Mouse (Mus musculus): ENCODE measurements at regions not wholly inside any gene's neighbourhood (a gene's known extent, or its start where the extent isn't known, plus 50 kb on each side); places are given as distances from the start of the nearest gene placed in this dataset.
A peak's percentile ranks its signal among the peaks of the same experiment; 100 is the strongest.

- DNase-seq: no peak
These were observed 230.6 kb upstream of the Chd6 start for GRCm38 (mm10) chr2:161339327-161340001.

DNA sequence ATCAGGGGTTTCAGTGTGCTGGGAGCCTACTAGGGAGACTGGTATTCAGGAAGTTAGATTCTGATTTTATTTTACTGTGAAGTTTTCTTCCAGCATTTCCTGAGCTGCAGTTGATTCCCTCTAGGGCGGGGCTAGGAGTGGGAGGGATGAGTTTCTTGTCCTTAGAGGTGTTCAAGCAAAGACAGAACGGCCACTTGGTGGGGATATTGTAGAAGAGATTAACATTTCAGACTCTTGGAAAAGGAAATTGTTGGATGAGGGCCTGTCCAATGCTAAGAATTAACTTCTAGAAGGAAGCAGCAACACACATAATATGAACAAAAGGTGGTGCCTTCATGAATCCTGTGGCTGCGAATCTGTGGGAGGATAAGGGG is 230.1 kb upstream of the Chd6 start:
- DNase-seq: no peak

DNA sequence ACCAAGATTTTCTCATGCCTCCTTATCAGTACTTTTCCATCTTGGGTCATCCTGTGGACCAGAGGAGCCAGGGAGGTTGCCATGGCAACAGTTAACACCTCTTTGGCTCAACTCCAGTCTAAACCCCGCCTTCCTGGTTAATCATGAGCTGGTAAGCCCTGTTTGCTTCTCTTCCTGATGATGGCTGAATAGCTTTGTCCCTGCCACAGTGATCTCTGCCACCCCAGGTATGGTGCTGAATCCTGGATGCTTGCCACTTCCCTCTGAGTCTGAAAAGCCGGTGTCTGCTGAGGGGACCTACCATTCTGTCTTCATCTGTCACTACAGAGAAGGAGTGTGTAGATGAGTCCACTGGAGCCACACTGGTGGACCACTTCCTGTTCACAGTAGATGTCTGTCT is 223.8 kb upstream of the Chd6 start:
- DNase-seq: no peak

DNA sequence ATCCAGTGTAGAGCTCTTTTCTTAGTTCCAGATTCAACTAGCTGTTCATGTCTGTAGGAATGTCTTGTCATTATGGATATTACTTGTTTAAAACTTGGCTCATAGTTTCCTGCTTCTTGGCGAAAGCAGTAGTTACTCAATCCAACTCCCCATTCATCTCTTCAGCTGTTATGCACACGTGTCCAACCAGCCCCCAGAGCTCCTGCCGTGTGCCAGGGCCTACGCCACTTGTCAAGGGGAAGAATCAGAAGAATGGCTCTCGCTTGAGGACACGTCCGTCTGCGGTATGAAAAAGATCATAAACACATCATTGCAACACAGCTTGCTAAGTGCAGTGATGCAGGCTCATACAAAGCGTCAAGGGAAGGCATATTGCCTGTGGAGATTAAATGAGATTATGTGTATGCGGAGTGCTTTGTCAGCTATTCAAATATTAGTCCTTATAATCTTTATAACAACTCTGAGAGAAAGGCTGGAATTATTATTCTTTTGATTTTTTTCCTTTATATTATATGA is 223.0 kb upstream of the Chd6 start:
- DNase-seq: no peak

- no peak for DNase-seq
These were observed 193.9 kb upstream of the Chd6 start for GRCm38 (mm10) chr2:161302796-161303195.

DNA sequence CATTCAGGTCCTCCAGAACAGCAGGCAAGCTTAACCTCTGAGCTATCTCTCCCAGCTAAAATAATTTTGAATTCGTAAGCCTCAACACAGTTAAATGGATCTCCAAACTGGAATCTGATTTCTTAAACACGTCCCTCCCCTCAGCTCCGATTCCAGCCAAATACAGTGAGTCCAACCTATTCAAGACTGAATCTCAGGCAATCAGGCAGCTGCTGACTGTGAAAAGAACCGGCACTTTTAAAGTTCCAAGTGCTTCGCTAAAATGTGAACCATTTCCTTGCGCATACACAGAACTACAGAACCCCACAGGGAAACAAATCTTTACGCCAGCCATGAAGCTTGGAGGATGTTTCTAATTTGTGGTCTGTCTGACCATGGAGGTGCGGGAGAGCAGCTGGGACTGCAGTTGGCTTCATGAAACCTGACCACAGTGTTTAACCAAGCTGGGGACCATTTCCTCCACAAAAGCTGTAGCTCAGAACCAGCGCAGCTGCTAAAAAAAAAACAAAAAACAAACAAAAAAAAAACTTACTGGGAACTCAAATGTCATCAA is 160.1 kb upstream of the Chd6 start:
- DNase-seq: no peak

DNA sequence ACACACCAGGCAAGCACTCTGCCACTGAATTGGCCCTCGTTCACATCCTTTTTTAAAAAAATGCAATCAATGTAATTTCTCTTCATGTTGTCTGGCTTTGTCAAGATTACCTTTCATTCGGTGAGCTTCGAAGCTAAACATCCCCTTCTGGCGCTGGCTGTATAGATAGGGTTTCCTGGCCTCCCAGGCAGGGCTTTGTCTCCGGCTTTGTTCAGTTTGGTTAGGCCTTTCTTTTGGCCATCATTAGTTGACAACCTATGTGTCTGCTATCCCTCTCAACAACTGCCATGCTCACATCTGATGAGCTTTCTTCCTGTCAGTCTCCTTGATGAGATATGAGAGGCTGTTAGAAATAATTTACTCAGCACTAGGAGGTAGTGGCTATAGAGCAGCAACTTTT is 157.6 kb upstream of the Chd6 start:
- DNase-seq: no peak

GRCm38 (mm10) chr2:161265211-161265610 is 156.3 kb upstream of the Chd6 start:
- DNase-seq: no peak

DNA sequence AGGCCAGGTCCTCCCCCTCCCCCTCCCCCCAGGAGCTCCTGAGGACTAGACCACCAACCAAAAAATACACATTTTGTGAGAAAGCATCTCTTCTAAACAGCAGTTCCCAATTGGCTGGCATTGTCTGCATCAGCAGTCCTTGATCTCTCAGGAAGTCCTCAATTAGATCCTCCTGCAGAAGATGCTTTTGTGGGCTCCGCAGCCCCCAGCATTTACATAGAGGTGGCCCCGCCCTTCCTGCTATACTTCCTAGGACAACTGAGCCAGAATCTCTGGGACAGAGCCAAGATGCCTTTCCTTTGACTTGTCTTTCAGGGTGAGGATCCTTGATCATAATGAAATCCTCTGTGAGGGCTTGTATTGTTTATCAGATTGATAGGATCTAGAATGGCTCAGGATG is 143.9 kb upstream of the Chd6 start:
- no peak for DNase-seq

DNA sequence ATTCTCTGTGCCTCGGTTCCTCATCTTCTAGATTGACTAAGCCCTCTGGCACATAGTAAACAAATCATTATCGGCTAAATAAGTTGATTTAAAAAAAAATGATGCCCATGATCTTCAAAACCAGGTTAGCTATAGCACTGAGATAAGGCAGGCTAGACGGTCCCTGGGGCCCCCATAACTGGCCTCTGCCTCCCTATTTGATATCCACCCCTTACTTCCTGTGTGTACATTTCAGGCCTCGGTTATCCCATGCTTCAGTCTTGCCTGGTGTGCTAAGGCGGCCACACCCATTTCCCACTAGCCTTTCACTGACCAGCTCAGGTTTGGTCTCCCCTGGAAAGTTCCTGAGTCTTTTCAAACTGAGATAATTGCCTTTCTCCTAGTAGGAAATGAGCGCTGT is 132.8 kb upstream of the Chd6 start:
- DNase-seq: no peak

- DNase-seq: no peak
These were observed 128.5 kb upstream of the Chd6 start for GRCm38 (mm10) chr2:161237280-161237819.

DNA sequence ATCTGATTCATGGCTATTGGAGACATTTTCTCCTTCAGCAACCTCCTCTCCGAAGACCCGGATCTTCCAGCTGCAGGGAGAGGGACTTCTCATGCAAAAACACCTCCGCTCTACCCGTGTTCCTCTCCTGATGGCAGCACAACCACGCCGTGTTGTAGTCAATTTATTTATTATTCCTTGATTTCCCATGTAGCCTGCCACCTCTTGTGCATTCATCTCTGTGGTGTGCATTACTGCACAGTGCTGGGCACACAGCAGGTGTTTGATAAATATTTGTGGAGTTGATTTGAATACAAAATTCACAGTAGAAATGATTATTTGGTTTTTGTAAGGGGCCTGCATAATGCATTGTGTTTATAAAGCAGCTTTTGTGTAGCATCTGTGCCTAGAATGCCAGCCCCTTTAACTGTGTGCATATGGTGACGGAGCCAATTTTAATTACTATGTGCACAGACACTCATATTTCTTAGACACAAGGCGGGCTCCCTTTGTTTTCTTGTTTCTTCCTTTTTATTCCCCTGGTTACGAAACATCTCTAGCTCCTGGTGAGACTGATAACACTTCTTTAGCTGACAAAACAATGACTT is 124.4 kb upstream of the Chd6 start:
- no peak for DNase-seq

DNA sequence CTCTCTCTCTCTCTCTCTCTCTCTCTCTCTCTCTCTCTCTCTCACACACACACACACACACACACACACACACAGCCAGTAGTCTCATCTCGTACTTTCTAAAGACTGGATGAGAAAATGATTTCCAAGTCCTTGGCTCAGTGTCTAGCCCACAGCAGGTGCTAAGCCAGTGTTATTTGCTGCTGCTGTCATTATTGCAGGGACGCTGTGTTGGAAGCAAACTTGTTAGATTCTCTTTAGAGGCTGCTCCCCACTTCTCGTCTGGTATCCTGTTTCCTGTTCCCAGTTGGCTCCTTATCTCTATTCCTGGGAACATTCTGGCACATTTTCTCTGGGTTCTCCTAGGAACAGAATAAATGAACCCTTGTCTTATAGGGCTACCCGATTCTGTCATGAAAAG is 122.5 kb upstream of the Chd6 start:
- no peak for DNase-seq

- no peak for DNase-seq
These were observed 106.9 kb upstream of the Chd6 start for GRCm38 (mm10) chr2:161215736-161216135.

DNA sequence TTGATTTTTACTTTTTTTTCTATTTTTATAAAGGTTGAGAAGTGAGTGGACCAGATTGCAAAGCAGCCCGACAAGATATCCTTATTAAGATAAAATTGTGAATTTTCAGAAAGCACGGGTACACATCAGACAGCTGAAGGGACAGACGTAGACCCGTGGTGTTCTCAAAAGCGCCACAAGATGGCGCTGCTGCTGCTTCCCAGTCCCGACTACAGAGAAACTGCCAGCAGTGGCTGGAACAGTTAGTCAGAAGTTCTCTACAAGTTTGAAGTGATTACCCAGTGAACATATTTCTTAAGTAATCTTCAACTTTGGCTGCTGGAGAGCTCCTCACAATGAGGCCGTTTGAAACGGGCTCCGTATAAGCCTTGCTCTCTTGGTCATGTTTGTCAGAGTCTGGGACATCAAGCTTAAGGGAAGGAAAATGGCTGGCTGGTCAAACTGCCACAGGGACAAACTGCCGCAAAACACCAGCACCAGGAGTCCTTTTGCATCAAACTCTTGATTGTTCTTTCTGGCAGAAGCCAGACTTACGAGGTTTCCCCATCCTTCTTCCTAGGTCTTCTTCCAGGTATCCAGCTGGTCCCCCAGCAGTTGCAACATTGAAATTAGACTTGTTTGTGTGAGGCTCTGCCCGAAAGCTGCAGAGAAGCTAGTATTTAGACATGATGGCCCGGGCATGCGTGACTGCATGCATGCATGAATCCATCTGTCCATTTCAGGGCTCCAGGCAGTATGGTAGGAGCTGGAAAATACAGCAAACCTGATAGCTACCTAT is 106.0 kb upstream of the Chd6 start:
- peak; percentile 53 for DNase-seq

- no peak for DNase-seq
These were observed 103.5 kb upstream of the Chd6 start for GRCm38 (mm10) chr2:161212322-161212882.

- no peak for DNase-seq
These were observed 88.0 kb upstream of the Chd6 start for GRCm38 (mm10) chr2:161196713-161197372.

GRCm38 (mm10) chr2:161187516-161187915 is 78.6 kb upstream of the Chd6 start:
- DNase-seq: no peak

DNA sequence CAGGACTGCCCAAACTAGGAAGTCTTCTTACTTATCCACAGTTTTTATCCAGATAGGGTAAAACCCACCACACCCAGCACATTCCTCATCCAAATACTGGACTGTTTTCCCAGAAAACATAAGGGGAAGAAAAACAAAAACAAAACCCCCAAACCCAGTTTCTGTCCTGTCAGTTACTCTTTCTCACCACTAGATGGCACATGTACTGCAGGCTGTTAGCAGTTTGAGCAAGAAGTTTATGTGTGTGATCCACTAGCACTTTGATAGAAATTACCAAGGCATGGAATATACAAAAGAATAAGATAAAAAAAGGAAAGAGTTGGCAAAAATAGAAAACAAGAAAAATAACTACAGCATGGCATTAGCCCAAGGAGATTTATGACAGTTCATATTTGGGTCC is 76.2 kb upstream of the Chd6 start:
- DNase-seq: no peak

DNA sequence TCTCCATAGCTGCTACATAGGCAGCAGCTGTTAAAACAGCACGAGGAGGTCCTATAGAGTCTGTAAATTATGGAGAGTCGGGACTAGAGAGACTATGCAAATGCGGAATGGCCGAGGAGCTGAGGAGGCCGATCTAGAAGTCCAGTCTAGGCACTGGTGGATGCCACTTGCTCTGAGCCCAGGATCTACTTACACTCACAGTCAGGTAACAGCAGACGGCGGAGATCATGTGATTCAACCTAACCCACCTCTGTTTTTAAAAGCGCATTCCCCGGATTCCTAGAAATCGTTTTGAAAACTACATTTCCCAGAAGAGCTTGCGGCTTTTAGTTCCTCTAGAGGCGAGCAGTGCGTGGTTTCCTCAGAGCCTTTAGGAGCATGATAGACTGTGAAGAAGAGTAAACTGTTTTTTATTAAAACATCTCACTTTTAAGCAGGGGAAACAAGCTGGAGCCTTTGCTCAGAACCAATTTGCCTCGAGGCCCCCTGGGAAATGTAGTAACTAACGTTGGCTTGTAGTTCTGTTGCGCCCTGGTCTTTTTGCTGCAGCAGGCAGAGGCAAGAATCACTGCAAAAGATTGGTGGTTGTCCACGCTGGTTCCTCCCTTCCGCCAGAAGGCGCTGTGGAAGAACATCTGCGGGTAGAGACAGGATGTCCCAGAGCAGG is 68.6 kb upstream of the Chd6 start:
- DNase-seq: peak; percentile 37

DNA sequence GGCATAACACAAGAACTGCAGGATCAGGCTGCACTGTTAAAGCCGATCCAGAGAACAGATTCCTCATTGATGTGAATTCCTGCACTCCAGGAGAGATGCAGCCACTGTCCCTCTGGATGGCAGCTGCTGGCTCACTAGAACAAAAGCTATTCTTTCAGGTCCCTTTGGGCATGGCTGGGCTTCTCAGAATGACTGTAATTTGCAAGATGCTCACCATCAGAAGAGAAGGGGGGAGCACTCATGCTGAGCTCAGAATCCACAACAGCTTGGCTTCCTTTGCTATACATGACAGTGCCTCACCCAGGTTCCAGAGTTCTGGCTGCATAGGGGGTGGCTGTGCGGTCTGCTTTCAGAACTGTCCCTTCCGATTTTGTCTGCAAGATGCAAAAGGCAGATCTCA is 57.8 kb upstream of the Chd6 start:
- DNase-seq: no peak

- DNase-seq: no peak
These were observed 56.6 kb upstream of the Chd6 start for GRCm38 (mm10) chr2:161165495-161165894.

All from thymus, postnatal 14 days (tissue).